Mouse (Mus musculus) ES-E14 (cell line): Measurements from ENCODE around the gene Thada.

Experiments used
- CHD2 ChIP-seq: IDR thresholded peaks from 2 replicates; pipeline ENCODE4 v1.6.1; 2014; ENCODE audit warnings: mild to moderate bottlenecking, low read depth, low read length, inconsistent platforms
- HCFC1 ChIP-seq: IDR thresholded peaks from 2 replicates; pipeline ENCODE4 v1.6.1; 2012; ENCODE audit warnings: low read length, inconsistent platforms, borderline replicate concordance; ENCODE audit not compliant: insufficient read depth
- ZC3H11A ChIP-seq: IDR thresholded peaks from 2 replicates; pipeline ENCODE4 v1.6.1; 2012; ENCODE audit warnings: low read depth, mild to moderate bottlenecking, inconsistent platforms, low read length, borderline replicate concordance
- ZNF384 ChIP-seq: IDR thresholded peaks from 2 replicates; pipeline ENCODE4 v1.6.1; 2012; ENCODE audit warnings: low read depth, low read length, inconsistent platforms

GRCm38 (mm10) chr17:84355006-84355405 is 111.0 kb downstream of the Thada start:
- TF ChIP-seq CHD2 (peak; percentile 81), ZNF384 (no peak), ZC3H11A (no peak), HCFC1 (no peak)
